Mouse (Mus musculus) heart, adult 2 months (tissue): ENCODE results near the gene Gm49378.

Source experiments
- CTCF ChIP-seq: fragments of 200-600 bp; IDR thresholded peaks from 2 replicates; pipeline ENCODE4 v1.8.1; 2022; ENCODE audit warnings: antibody characterized with exemption, mild to moderate bottlenecking, moderate library complexity
- EP300 ChIP-seq: fragments of 200-500 bp; IDR thresholded peaks from 2 replicates; pipeline ENCODE4 v1.6.1; 2011; ENCODE audit warnings: low read depth, low read length, control low read depth; ENCODE audit not compliant: insufficient read depth
- POLR2A ChIP-seq: fragments of 200-500 bp; IDR thresholded peaks from 2 replicates; pipeline ENCODE4 v1.6.1; 2011; ENCODE audit warnings: mild to moderate bottlenecking, low read depth, low read length, control low read depth; ENCODE audit not compliant: insufficient read depth

DNA sequence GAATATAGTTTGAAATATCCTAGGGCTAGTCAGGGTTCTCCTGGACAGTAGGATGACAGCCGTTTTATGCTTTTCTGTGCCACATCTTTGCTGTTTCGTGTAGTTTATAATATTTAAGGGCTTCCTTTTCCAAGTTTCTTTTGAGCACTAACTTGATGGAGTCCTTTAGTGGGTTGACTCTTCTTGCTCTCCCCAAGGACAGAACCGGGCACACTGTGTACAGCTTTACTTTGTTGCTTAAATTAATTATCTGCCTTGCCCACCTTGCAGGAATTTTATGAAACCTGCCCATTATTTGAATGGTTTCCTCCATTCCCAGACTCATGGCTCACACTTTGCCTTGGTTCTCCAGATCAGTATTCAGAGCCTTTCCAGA is 44.4 kb upstream of the Gm49378 start:
- TF ChIP-seq CTCF (no peak), EP300 (no peak), POLR2A (no peak)
